Mouse (Mus musculus) liver, embryonic 11.5 days (tissue): Measurements from ENCODE around the gene Tnfaip2. TPM values are rescaled to one million over a fixed set of nuclear protein-coding genes. Genes with fewer than 3 reads are reported as not detected.

Experiments
- ATAC-seq: fragments of 200-750 bp; cut with Nextera tagmentation; replicated peaks from 2 replicates; pipeline ENCODE4 v1.8.0; 2017; ENCODE audit warnings: moderate number of reproducible peaks, mild to moderate bottlenecking, moderate TSS enrichment, moderate library complexity; ENCODE audit not compliant: low FRiP score
- DNase-seq: peaks from one replicate; pipeline ENCODE4 v3.0.0-alpha.2; 2017; ENCODE audit warnings: low spot score
- H3K27ac ChIP-seq: fragments of 300-500 bp; sonication (generic); 2 replicates; pipeline ENCODE4 v1.5.1; 2014; ENCODE audit warnings: mild to moderate bottlenecking, low read depth, low read length, control low read depth
- H3K27me3 ChIP-seq: fragments of 300-500 bp; sonication (generic); replicated peaks from 2 replicates; pipeline ENCODE4 v1.6.1; 2014; ENCODE audit warnings: low read length, mixed read lengths; ENCODE audit not compliant: control insufficient read depth, insufficient read depth
- H3K36me3 ChIP-seq: fragments of 300-500 bp; sonication (generic); 2 replicates; pipeline ENCODE4 v1.6.1; 2014; ENCODE audit warnings: mild to moderate bottlenecking, low read length, moderate library complexity, mixed read lengths; ENCODE audit not compliant: control insufficient read depth, insufficient read depth
- H3K4me1 ChIP-seq: fragments of 300-500 bp; sonication (generic); replicated peaks from 2 replicates; pipeline ENCODE4 v1.6.1; 2014; ENCODE audit warnings: low read length, mixed read lengths; ENCODE audit not compliant: control insufficient read depth, insufficient read depth
- H3K4me2 ChIP-seq: fragments of 300-500 bp; sonication (generic); 2 replicates; pipeline ENCODE4 v1.6.1; 2014; ENCODE audit warnings: mild to moderate bottlenecking, control low read depth, moderate library complexity
- H3K4me3 ChIP-seq: fragments of 300-500 bp; sonication (generic); 2 replicates; pipeline ENCODE4 v1.5.1; 2014; ENCODE audit warnings: low read depth, low read length, control low read depth
- H3K9ac ChIP-seq: fragments of 300-500 bp; sonication (generic); 2 replicates; pipeline ENCODE4 v1.6.1; 2014; ENCODE audit warnings: low read depth, low read length, control low read depth
- H3K9me3 ChIP-seq: fragments of 300-500 bp; sonication (generic); 2 replicates; pipeline ENCODE4 v1.6.1; 2016; ENCODE audit warnings: low read length, inconsistent platforms, mixed read lengths; ENCODE audit not compliant: control insufficient read depth
- WGBS: fragments of 180-500 bp; shearing (Covaris S2); extraction: QIAGEN DNeasy Blood & Tissue Kit; methylation state at CpG from one replicate; pipeline ENCODE4 v1.1.7; 2014; 5-methylcytosine and 5-hydroxymethylcytosine counted together
- polyA plus RNA-seq: library from polyadenylated mRNA; unstranded; fragments of >200 nt; fragmentation: Nextera tagmentation; extraction: Ambion mirVana; gene quantifications from 2 replicates; pipeline ENCODE4 v1.2.1, GENCODE M21; 2014

Gene Tnfaip2
- polyA plus RNA-seq, 1 experiment from 2014 or later: 107 TPM

DNA sequence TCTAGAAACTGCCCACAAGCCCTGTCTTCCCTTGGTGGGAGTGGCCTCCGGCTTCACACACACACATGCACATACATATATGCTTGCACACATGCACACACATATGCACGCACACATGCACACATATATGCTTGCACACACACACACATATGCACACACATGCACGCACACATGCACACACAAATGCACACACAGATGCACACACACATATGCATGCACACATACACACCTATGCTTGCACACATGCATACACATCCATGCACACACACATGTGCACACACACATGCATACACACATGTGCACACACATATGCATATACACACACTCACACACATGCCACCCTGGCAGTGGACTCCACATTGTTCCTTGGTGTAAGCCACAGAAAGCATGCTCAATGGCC is 32.1 kb downstream of the Tnfaip2 start:
- 93% methylated on average over 3 of the region's 3 CpGs for WGBS
- no peak overlapping the region for H3K27ac ChIP-seq
- H3K36me3 ChIP-seq: no peaks in the 10 kb centered on the region
- no peak for ATAC-seq
- H3K9me3 ChIP-seq: no peaks in the 10 kb centered on the region
- H3K4me2 ChIP-seq: no peak overlapping the region
- 0 out of 2 replicates have a peak, but pooled peaks cover under 1% of the 10 kb centered on the region for H3K4me1 ChIP-seq
- no peak overlapping the region for H3K9ac ChIP-seq
- DNase-seq: no peak
- no peaks in the 10 kb centered on the region for H3K27me3 ChIP-seq
- no peak overlapping the region for H3K4me3 ChIP-seq

DNA sequence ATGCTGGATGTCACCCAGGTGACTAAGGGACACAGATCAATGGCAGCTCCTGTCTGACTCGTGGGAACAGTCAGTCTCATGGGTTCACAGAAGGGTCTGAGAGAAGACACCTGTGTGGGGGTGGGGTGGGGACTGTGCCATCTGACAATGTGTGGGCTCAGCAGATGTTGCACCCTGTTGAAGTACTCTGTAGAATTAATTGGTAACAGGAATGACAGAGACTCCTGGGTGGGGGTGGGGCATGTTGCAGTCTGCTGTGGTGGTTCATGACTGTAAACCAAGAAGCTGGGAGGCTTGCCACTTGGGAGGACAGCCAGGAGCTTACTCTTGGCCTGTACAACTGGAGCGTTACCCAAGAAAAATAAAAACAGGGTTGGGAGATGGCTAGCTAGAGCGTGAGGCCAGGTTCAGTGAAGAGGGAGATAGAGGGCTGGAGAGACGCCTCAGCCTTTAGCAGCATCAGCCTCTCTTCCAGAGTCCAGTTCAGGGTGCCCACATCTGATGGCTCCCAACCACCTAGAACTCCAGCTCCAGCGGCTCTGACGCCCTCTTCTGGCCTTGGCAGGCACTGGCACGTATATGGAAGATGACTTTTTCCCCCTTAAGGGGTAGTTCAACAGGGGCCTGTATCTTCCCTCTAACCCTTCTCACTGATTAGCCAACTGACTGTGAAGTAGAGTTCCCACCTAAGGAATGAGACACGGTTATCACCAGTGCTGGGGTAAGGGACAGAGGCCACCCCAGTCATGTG is 32.8 kb downstream of the Tnfaip2 start:
- Histone ChIP-seq H3K9ac (no peak overlapping the region), H3K4me2 (no peak overlapping the region), H3K27ac (no peak overlapping the region), H3K27me3 (no peaks in the 10 kb centered on the region), H3K4me1 (no peaks in the 10 kb centered on the region), H3K9me3 (no peaks in the 10 kb centered on the region), H3K36me3 (no peaks in the 10 kb centered on the region), H3K4me3 (no peak overlapping the region)
- no peak for ATAC-seq
- DNase-seq: no peak
- WGBS: 51% methylated on average over 8 of the region's 8 CpGs

DNA sequence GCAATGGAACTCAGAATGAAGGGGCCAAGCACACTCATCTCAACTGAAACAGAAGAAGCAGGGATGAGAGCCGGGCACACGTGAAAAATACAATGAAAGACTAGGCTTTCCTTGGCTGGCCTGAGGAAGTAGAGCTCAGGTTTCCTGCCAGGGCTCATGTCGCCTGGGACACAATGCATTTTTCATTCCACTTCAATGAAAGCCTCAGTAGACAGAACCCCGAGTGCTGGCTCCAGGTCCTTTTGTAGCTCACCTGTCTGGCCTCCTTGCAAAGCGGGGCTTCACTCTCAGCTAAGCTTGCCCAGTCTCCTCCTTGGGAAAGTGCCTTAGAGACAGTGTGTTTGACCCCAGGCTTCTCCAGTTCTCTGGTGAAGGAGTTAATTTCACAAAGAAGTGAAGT is 36.7 kb downstream of the Tnfaip2 start:
- Histone ChIP-seq H3K4me2 (no peak overlapping the region), H3K9me3 (no peaks in the 10 kb centered on the region), H3K27ac (no peak overlapping the region), H3K36me3 (no peaks in the 10 kb centered on the region), H3K4me1 (no peaks in the 10 kb centered on the region), H3K9ac (no peak overlapping the region), H3K4me3 (no peak overlapping the region), H3K27me3 (peaks cover 21% of the 10 kb centered on the region)
- ATAC-seq (no peak), DNase-seq (no peak)
- 58% methylated on average over 5 of the region's 5 CpGs for WGBS

DNA sequence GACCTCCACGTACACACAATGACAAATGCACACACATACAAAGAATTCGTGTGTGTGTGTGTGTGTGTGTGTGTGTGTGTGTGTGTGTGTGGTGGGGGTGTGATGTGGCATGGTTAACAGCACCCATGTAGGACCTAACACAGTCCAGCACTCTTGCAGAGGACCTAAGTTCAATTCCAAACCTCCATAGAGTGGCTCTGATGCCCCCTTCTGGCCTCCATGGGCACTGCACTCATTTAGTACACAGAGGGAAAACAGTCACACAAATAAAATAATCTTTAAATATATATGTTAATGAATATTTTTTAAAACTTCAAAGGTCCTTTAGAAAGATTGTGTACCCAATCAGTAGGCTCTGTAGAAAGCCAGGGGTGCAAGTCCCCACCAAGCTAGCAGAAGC is 37.6 kb downstream of the Tnfaip2 start:
- H3K9ac ChIP-seq: no peak overlapping the region
- no peaks in the 10 kb centered on the region for H3K9me3 ChIP-seq
- H3K27me3 ChIP-seq: peaks cover 31% of the 10 kb centered on the region
- H3K27ac ChIP-seq: no peak overlapping the region
- no peaks in the 10 kb centered on the region for H3K36me3 ChIP-seq
- DNase-seq: no peak
- no peaks in the 10 kb centered on the region for H3K4me1 ChIP-seq
- no peak for ATAC-seq
- H3K4me3 ChIP-seq: no peak overlapping the region
- no peak overlapping the region for H3K4me2 ChIP-seq
- WGBS: 51% methylated on average over 2 of the region's 2 CpGs

DNA sequence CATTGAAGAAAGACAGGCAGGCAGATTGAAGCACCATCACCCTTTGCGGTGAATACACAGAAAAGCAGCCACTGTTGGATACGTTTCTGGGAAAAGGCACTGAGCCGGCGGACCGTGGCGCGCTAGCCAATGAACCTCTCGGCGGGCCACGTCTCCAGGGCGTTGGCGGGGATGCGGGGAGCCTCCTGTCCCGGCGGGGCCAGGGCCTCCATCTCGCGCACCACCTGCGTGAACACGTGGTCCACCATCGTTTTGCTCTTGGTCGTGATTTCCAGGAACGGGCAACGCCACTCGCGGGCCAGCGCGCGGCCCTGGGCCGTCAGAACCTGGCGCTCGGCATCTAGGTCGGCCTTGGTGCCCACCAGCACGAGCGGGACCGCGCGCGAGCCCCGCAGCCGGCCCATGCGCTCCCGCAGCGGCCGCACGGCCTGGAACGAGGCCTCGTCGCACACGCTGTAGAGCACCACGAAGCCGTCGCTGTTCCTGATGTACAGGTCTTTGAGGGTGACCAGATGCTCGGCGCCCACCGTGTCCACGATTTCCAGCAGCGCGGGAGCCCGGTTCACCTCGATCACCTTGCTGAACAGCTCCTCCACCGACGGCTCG is 42.9 kb downstream of the Tnfaip2 start:
- Histone ChIP-seq H3K9ac (peak overlapping the region; percentile 42), H3K4me3 (peak overlapping the region; percentile 50), H3K36me3 (no peaks in the 10 kb centered on the region), H3K27me3 (peaks cover 77% of the 10 kb centered on the region), H3K4me2 (peak overlapping the region; percentile 77), H3K4me1 (no peaks in the 10 kb centered on the region), H3K9me3 (no peaks in the 10 kb centered on the region), H3K27ac (0 out of 2 replicates have a peak overlapping the region, but pooled peaks have one; percentile 10)
- ATAC-seq: no peak; the same call in 1 of the 2 replicates
- DNase-seq: no peak
- 3% methylated on average over 62 of the region's 63 CpGs for WGBS

DNA sequence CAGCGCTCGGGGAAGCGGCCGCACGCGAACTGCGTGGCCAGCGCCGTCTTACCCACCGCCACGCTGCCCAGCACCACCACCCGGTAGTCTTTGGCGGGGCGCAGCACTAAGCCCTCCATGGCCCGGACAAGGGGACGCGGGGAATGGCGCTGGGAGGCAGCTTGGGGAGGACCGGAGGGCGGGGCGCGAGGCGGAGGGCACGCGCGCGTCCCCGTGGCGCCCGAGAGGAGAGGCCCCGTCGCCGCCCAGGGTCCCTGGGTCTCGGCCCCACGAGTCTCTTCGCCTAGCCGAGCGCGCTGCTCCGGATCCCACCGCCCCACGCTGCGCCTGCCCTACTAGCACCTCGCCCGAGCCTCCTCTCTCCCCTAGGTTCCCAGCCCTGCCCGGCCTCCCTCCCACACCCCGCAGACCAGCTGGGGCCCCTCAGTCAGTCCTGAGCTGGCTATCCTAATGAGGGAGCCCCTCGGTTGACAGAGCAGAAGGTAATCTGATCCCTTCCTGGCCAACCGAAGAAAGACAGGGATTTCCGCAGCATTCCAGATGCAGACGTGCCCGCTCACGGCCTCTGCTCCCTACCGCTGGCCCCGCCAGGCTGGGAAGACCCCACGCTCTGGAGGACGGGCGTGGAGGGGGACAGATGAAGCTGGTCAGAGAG is 43.5 kb downstream of the Tnfaip2 start, which contains the start of gene Gm266:
Gene Gm266 (minus strand): TSS at position 172 of the 655 bp plus-strand sequence.
- 2% methylated on average over 53 of the region's 58 CpGs for WGBS
- Histone ChIP-seq H3K9me3 (no peaks in the 10 kb centered on the region), H3K27ac (0 out of 2 replicates have a peak within 1 kb of the TSS, but pooled peaks have one; percentile 10), H3K27me3 (peaks cover 74% of the 10 kb centered on the region), H3K4me3 (peak within 1 kb of the TSS; percentile 50), H3K9ac (peak within 1 kb of the TSS; percentile 42), H3K4me1 (no peaks in the 10 kb centered on the region), H3K36me3 (no peaks in the 10 kb centered on the region), H3K4me2 (peak within 1 kb of the TSS; percentile 77)
- ATAC-seq: peak; percentile 43
- DNase-seq: peak; percentile 51

DNA sequence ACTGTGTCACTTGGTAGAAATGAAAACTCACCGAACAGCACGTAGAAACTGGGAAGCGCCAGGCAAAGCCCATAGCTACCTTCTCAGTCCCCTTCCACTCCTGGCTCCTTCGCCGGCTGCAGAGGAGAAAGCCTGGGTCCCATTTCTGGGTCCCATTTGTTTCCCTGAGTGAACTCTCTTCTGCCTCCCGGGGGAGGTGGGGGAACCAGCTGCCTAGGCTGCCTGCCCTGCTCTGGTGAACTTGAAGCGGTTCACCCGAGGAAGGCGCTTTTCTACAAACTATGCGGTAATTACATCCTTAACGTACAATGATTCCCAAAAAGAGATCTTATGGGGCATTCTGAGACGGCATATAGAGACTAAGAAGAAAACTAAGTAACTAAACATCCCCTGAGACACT is 44.2 kb downstream of the Tnfaip2 start:
- no peaks in the 10 kb centered on the region for H3K36me3 ChIP-seq
- no peak overlapping the region for H3K9ac ChIP-seq
- peak overlapping the region; percentile 50 for H3K4me3 ChIP-seq
- no peak overlapping the region for H3K27ac ChIP-seq
- no peaks in the 10 kb centered on the region for H3K4me1 ChIP-seq
- H3K9me3 ChIP-seq: no peaks in the 10 kb centered on the region
- ATAC-seq (no peak), DNase-seq (no peak)
- H3K27me3 ChIP-seq: peaks cover 73% of the 10 kb centered on the region
- 8% methylated on average over 12 of the region's 12 CpGs for WGBS
- H3K4me2 ChIP-seq: peak overlapping the region; percentile 77

DNA sequence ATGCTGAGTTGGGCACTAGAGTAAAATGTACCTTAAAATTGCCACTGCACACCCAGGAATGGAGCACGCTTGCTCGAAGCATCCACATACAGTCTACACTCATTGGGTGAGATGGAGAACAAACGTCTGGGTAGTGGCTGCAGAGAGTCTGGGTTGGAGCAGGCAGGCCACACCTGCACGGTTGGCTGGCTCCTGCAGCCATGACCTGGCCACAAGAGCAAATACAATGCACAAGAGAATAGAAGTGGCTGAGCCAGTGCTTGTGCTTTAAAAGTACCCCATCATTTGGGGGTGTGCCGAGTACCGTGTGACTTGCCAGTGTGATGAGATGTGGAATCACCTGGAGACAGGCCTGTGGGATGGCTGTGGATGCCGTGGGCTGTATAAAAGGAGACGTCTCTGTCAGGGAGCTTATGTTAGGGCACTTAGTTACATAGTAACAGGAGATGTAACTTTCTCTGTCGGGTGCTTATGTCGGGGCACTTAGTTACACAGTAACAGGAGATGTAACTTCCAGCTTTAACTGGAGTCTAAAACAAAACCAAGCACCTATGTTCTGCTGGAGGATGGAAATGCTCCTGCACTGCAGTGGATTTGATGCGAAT is 47.1 kb downstream of the Tnfaip2 start:
- H3K27ac ChIP-seq: no peak overlapping the region
- peaks cover 3% of the 10 kb centered on the region; the same call in 1 of the 2 replicates for H3K9me3 ChIP-seq
- H3K36me3 ChIP-seq: no peaks in the 10 kb centered on the region
- WGBS: 73% methylated on average over 11 of the region's 11 CpGs
- H3K4me3 ChIP-seq: no peak overlapping the region
- H3K27me3 ChIP-seq: peaks cover 55% of the 10 kb centered on the region
- ATAC-seq (no peak), DNase-seq (no peak)
- no peaks in the 10 kb centered on the region for H3K4me1 ChIP-seq
- H3K4me2 ChIP-seq: 0 out of 2 replicates have a peak overlapping the region, but pooled peaks have one; percentile 8
- no peak overlapping the region for H3K9ac ChIP-seq
